In genomic region chr3:9921730-9922129, GRCm38 (mm10) we compare ENCODE assay signal across 16 mouse cellular contexts.
"Had no signal": no experiment of that assay in that cellular context is flagged by ENCODE, and none has a peak within 500 bp of the region (broad histone marks: within the 10 kb centered on the region; RNA-seq: fewer than 3 reads in every experiment).

No protein-coding gene starts in this region.

- H3K9ac ChIP-seq: neural tube, embryonic 13.5 days; neural tube, embryonic 15.5 days; stomach, embryonic 15.5 days had no signal

- H3K9me3 ChIP-seq: neural tube, embryonic 13.5 days; neural tube, embryonic 15.5 days; stomach, embryonic 15.5 days had no signal

- H3K4me3 ChIP-seq: neural tube, embryonic 13.5 days; neural tube, embryonic 15.5 days; stomach, embryonic 15.5 days had no signal

- H3K27me3 ChIP-seq: neural tube, embryonic 13.5 days; neural tube, embryonic 15.5 days; stomach, embryonic 15.5 days had no signal

- H3K27ac ChIP-seq: neural tube, embryonic 13.5 days; neural tube, embryonic 15.5 days; stomach, embryonic 15.5 days; stomach, postnatal 0 days had no signal

- H3K4me2 ChIP-seq: neural tube, embryonic 13.5 days; neural tube, embryonic 15.5 days; stomach, embryonic 15.5 days had no signal

- H3K36me3 ChIP-seq: neural tube, embryonic 13.5 days; neural tube, embryonic 15.5 days; stomach, embryonic 15.5 days had no signal

- DNase-seq: retina, postnatal 1 day; right cerebral cortex, adult 18-20 months; right cerebral cortex, postnatal 14 days; right cerebral cortex, postnatal 25 days; right cerebral cortex, postnatal 4 days; spleen, adult 18-20 months; thymus, adult 18-20 months; thymus, adult 2 months; thymus, postnatal 14 days; thymus, postnatal 25 days; thymus, postnatal 36 days; thymus, postnatal 4 days had no signal

- H3K4me1 ChIP-seq: neural tube, embryonic 13.5 days; neural tube, embryonic 15.5 days; stomach, embryonic 15.5 days had no signal
